Mouse (Mus musculus) heart, embryonic 15.5 days (tissue): Measurements from ENCODE around the gene Myo3b. TPM values are rescaled to one million over a fixed set of nuclear protein-coding genes. Genes with fewer than 3 reads are reported as not detected.
A peak's percentile ranks its signal among the peaks of the same experiment; 100 is the strongest.
"Not testable (repeated sequence)": the region's sequence is repeated elsewhere in the genome, so short reads cannot be mapped to it uniquely, and the experiment has no call there.

Experiments
- ATAC-seq: fragments of 200-750 bp; cut with Nextera tagmentation; replicated peaks from 2 replicates; pipeline ENCODE4 v1.8.0; 2017; ENCODE audit warnings: low read depth, moderate TSS enrichment; ENCODE audit not compliant: insufficient number of reproducible peaks, insufficient read depth, low FRiP score
- H3K27ac ChIP-seq: fragments of 300-500 bp; sonication (generic); 2 replicates; pipeline ENCODE4 v1.5.1; 2015; ENCODE audit warnings: mild to moderate bottlenecking, inconsistent platforms
- H3K27me3 ChIP-seq: fragments of 300-500 bp; sonication (generic); 2 replicates; pipeline ENCODE4 v1.6.1; 2015; ENCODE audit warnings: inconsistent platforms
- H3K36me3 ChIP-seq: fragments of 300-500 bp; sonication (generic); 2 replicates; pipeline ENCODE4 v1.6.1; 2015; ENCODE audit warnings: mild to moderate bottlenecking, inconsistent platforms
- H3K4me1 ChIP-seq: fragments of 300-500 bp; sonication (generic); replicated peaks from 2 replicates; pipeline ENCODE4 v1.6.1; 2015; ENCODE audit warnings: inconsistent platforms
- H3K4me2 ChIP-seq: fragments of 300-500 bp; sonication (generic); 2 replicates; pipeline ENCODE4 v1.6.1; 2015; ENCODE audit warnings: inconsistent platforms, mild to moderate bottlenecking, moderate library complexity
- H3K4me3 ChIP-seq: fragments of 300-500 bp; sonication (generic); 2 replicates; pipeline ENCODE4 v1.5.1; 2015; ENCODE audit warnings: mild to moderate bottlenecking, inconsistent platforms
- H3K9ac ChIP-seq: fragments of 300-500 bp; sonication (generic); 2 replicates; pipeline ENCODE4 v1.6.1; 2015; ENCODE audit warnings: mild to moderate bottlenecking, inconsistent platforms
- H3K9me3 ChIP-seq: fragments of 300-500 bp; sonication (generic); replicated peaks from 2 replicates; pipeline ENCODE4 v1.6.1; 2016; ENCODE audit warnings: inconsistent platforms
- WGBS: fragments of 180-500 bp; shearing (Covaris S2); methylation state at CpG from one replicate; pipeline ENCODE4 v1.1.7; 2015; ENCODE audit warnings: mixed read lengths; 5-methylcytosine and 5-hydroxymethylcytosine counted together
- polyA plus RNA-seq: library from polyadenylated mRNA; unstranded; fragments of >200 nt; fragmentation: Nextera tagmentation; extraction: Ambion mirVana; gene quantifications from 2 replicates; pipeline ENCODE4 v1.2.1, GENCODE M21; 2015

Gene Myo3b
- polyA plus RNA-seq, result 0.23 and 0.25 TPM in 2 replicates

DNA sequence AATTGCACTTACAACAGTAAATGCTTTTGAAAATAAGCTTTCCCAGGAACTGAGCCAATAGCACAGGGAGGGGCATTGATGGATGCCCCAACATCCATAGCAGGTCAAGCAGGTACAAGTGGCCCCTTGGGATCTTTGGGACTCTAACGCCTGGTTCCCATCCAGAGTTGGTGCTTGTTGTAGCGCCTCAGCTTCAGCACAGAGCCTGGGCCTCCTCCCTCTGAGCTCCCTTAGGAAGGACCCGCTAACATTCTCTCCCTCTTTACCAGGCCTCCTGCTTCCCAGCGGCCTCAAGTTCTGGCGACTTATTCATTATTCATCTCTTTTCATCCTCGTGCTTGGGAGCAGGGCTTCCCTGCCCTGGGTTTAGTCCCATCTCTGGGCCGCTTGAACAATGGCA is at the start of gene Myo3b:
Myo3b (plus strand) TSS at position 375 of the 400 bp plus-strand sequence.
- 36% methylated on average over 7 of the region's 7 CpGs for WGBS
- 0 out of 2 replicates have a peak, but pooled peaks cover 3% of the 10 kb centered on the region for H3K27me3 ChIP-seq
- no peak for ATAC-seq

DNA sequence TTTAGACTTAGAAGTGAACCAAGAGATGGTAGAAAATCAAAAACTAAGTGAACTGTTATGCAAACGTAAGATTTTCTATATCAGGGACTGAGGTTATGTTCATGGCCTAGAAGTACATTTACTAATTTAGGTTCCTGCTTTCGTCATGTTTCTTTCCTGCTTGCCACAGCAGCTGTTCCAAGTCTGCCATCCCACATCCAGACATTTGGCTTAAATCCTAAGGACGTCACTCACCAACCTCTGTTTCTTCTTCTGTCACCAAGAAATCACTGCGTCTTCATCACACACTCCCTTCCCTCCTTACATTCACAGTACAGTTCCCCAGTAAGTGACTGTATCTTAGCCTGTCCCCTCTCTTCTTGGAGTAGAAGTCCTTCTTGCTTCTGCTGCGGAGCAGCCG is 49.7 kb upstream of the Myo3b start:
- Histone ChIP-seq H3K4me1 (no peaks in the 10 kb centered on the region), H3K36me3 (peaks cover 50% of the 10 kb centered on the region)

More for the DNA sequence above, at the start of gene Myo3b:
- Histone ChIP-seq H3K9me3 (no peaks in the 10 kb centered on the region), H3K27ac (no peak within 1 kb of the TSS), H3K9ac (no peak within 1 kb of the TSS), H3K4me2 (no peak within 1 kb of the TSS), H3K4me1 (no peaks in the 10 kb centered on the region), H3K4me3 (no peak within 1 kb of the TSS), H3K36me3 (no peaks in the 10 kb centered on the region)

DNA sequence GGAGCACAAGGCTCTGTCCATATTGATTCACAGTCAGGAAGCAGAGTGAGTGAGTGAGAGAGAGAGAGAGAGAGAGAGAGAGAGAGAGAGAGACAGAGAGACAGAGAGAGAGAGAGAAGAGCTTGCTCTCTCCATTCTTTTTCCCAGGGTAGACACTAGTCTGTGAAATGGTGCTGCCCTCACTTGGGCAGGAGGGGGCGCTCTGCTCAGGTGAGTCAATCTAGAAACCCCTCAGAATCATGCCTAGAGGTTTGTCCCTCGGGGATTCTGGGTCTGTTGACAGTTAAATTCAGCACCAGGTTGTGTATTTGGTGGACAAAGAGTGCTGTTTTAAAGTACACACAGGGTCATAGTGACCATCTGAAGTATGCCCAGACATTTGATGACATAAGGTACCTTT is 48.3 kb upstream of the Myo3b start:
- H3K9ac ChIP-seq, result no peak overlapping the region
- 48% methylated on average over 2 of the region's 2 CpGs for WGBS
- H3K27ac ChIP-seq, result no peak overlapping the region
- no peaks in the 10 kb centered on the region for H3K9me3 ChIP-seq
- no peak for ATAC-seq
- no peak overlapping the region for H3K4me2 ChIP-seq
- no peak overlapping the region for H3K4me3 ChIP-seq
- H3K27me3 ChIP-seq, result no peaks in the 10 kb centered on the region
- peaks cover 42% of the 10 kb centered on the region for H3K36me3 ChIP-seq
- H3K4me1 ChIP-seq, result no peaks in the 10 kb centered on the region

More for the DNA sequence above, 49.7 kb upstream of the Myo3b start:
- no peak for ATAC-seq
- no peak overlapping the region for H3K9ac ChIP-seq
- H3K4me2 ChIP-seq, result no peak overlapping the region
- no peak overlapping the region for H3K27ac ChIP-seq
- no peaks in the 10 kb centered on the region for H3K9me3 ChIP-seq
- 89% methylated on average over 6 of the region's 6 CpGs for WGBS
- no peak overlapping the region for H3K4me3 ChIP-seq
- no peaks in the 10 kb centered on the region for H3K27me3 ChIP-seq

DNA sequence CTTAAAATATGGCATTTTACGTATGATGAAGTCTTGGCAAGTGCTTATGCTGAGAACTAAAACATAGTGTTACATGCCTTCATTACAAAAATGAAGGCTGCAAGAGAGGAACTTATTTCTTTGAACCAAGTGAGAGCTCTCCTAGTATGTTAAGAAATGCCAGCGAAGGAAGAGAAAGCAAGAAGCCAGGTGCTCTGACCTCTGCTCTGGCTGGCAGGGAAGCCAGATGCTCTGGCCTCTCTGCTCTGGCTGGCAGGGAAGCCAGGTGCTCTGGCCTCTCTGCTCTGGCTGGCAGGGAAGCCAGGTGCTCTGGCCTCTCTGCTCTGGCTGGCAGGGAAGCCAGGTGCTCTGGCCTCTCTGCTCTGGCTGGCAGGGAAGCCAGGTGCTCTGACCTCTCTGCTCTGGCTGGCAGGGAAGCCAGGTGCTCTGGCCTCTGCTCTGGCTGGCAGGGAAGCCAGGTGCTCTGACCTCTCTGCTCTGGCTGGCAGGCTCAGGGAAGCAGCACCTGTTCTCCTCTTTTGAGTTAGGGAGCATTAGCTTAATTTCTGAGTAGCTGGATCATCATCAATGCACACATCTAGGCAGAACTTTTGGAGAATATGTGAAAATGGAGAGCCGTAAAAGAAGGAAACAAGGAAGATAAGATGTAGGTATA is 44.7 kb upstream of the Myo3b start:
- H3K27ac ChIP-seq, H3K4me3 ChIP-seq, H3K4me1 ChIP-seq, H3K9me3 ChIP-seq, H3K27me3 ChIP-seq, ATAC-seq, H3K9ac ChIP-seq, H3K4me2 ChIP-seq: not testable (repeated sequence)
- peaks cover 36% of the 10 kb centered on the region for H3K36me3 ChIP-seq
- 77% methylated on average over 3 of the region's 3 CpGs for WGBS

DNA sequence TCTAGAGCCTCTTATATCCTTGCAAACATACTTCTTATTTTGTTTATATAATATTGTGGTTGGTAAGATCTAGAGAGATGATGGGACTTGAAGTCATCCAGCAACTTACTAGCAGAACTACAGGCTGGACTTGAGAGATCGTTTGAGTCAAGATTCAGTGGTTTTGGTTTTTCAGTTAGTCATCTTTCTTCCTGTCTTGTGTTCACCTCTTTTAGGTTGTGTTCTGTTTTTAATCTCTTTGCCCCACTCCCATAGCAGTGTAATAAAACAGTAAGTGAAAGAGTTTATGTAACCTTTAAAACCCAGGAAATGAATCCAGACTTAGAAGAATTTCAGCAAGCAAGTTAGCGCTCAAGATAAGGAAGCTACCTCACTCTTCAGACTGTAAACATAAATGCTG is 44.1 kb upstream of the Myo3b start:
- Histone ChIP-seq H3K27ac (no peak overlapping the region), H3K9ac (no peak overlapping the region), H3K4me1 (no peaks in the 10 kb centered on the region), H3K36me3 (peaks cover 30% of the 10 kb centered on the region), H3K27me3 (no peaks in the 10 kb centered on the region), H3K4me2 (no peak overlapping the region), H3K4me3 (no peak overlapping the region), H3K9me3 (no peaks in the 10 kb centered on the region)
- no peak for ATAC-seq
- WGBS, result 63% methylated on average over 2 of the region's 2 CpGs

DNA sequence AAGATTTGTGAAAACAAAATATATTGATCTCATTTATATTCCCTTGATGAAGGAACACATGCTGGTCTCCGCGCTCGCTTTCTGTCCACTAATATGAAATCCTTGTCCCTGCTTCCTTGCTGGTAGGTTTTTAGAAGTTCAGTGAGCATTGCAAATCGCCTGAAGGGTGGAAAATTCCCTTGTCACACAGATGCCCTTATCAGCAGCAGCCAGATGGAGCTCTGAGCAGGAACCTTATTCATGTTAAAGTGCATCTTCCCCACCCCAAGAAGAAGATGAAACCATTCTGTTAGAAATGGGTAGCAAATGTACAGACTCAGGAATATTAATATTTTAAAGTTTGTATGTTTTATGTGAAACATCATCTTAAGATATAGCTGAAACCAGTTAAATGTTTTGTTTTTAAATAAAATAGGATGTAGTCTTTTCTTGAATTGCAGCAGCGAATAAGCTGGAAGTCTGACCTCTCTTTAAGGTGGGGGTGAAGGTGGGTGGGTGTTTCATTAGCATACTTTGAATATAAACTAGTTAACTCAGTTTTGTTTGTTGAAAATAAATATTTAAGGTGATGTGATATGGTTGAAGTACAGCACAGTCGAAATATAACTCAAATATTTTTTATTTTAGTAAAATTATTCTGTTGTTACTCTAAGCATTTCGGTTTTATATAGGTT is 39.7 kb upstream of the Myo3b start:
- Histone ChIP-seq H3K4me3 (no peak overlapping the region), H3K9ac (no peak overlapping the region), H3K4me2 (no peak overlapping the region), H3K27ac (no peak overlapping the region), H3K4me1 (no peaks in the 10 kb centered on the region), H3K36me3 (peaks cover 31% of the 10 kb centered on the region), H3K27me3 (no peaks in the 10 kb centered on the region), H3K9me3 (no peaks in the 10 kb centered on the region)
- 84% methylated on average over 7 of the region's 7 CpGs for WGBS
- no peak for ATAC-seq

DNA sequence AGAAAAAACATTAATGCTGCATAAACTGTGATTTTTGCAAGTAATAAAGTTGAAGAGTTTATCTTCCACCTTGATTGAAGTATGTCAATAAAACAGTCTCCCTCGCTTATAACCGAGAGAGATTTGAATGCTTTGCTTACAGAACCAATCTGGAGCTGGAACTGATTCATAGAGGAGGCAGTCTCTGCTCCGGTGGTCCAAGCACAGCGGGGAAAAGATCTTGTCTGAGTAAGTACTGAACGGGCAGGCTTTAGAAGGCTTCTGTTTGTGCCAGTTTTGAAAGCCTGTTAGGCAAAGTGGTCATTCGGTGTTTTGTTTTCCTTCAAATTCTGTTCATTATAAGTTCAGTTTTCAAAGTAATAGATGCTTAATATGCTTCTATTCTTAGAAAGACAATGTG is 38.6 kb upstream of the Myo3b start:
- H3K27me3 ChIP-seq, result no peaks in the 10 kb centered on the region
- peaks cover 29% of the 10 kb centered on the region for H3K36me3 ChIP-seq
- H3K4me2 ChIP-seq, result no peak overlapping the region
- H3K4me1 ChIP-seq, result no peaks in the 10 kb centered on the region
- H3K4me3 ChIP-seq, result no peak overlapping the region
- no peak for ATAC-seq
- WGBS, result 92% methylated on average over 6 of the region's 6 CpGs
- no peak overlapping the region for H3K9ac ChIP-seq
- H3K9me3 ChIP-seq, result no peaks in the 10 kb centered on the region
- no peak overlapping the region for H3K27ac ChIP-seq

DNA sequence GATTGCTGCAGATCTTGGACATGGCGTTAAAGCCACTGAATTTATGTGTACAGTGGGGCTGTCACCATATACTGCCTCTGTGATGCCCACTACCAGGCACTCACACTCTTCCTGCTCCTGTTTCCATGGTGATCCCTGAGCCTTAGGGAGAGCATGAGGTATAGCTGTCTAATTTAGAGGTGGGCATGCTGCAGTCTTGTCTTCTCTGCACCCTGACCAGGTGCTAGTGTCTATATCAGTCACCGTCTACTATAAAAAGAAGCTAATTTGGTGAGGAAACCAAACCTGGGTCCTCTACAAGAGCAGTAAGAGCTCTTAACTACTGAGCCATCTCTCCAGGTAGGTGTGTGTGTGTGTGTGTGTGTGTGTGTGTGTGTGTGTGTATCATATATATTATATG is 32.4 kb upstream of the Myo3b start:
- H3K9me3 ChIP-seq, result no peaks in the 10 kb centered on the region
- H3K36me3 ChIP-seq, result peaks cover 23% of the 10 kb centered on the region
- WGBS, result 96% methylated on average over 2 of the region's 2 CpGs
- no peak overlapping the region for H3K9ac ChIP-seq
- no peaks in the 10 kb centered on the region for H3K27me3 ChIP-seq
- no peaks in the 10 kb centered on the region for H3K4me1 ChIP-seq
- no peak overlapping the region for H3K27ac ChIP-seq
- no peak for ATAC-seq
- no peak overlapping the region for H3K4me2 ChIP-seq
- no peak overlapping the region for H3K4me3 ChIP-seq

DNA sequence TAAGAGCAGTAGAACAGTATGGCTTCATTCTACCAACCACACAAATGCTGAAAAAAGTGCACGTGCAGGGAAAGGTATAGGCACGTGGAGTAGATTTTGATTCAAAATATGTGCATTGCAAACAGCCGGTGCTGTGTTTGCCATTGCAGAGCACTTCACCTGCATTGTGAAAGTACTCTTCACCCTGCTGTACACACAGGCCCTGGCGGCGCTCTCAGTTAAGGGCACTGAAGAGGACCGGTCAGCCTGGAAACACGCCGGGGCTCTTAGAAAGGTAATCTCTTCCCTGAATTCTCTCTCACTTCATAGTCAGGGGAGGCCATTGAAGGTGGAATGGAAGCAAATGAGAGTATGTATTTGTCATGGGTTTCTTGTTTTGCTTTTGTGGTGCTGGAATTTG is 26.0 kb upstream of the Myo3b start:
- Histone ChIP-seq H3K27ac (no peak overlapping the region), H3K36me3 (peaks cover 32% of the 10 kb centered on the region), H3K9me3 (no peaks in the 10 kb centered on the region), H3K4me1 (peaks cover 3% of the 10 kb centered on the region), H3K9ac (no peak overlapping the region), H3K27me3 (no peaks in the 10 kb centered on the region), H3K4me2 (no peak overlapping the region), H3K4me3 (no peak overlapping the region)
- no peak for ATAC-seq
- WGBS, result 93% methylated on average over 8 of the region's 8 CpGs

DNA sequence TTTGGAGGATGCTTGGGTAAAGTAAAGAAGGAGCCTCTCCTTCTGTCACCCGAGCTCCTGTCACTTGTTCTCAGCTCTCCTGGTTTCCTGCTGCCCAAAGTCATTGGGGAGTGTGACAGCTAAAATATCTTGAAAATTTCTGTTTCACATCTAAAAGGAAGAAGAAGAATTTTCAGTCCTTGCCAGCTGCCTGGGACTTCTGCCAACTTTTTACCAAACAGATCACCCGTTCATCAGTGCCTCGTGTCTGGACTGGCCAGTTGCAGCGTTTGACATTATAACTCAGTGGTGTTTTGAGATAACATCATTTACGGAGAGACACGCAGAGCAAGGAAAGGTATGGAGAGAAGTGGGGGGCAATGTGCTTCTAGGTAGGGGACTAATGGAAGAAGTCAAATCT is 20.7 kb upstream of the Myo3b start:
- 20% methylated on average over 6 of the region's 6 CpGs for WGBS
- peaks cover 43% of the 10 kb centered on the region for H3K36me3 ChIP-seq

DNA sequence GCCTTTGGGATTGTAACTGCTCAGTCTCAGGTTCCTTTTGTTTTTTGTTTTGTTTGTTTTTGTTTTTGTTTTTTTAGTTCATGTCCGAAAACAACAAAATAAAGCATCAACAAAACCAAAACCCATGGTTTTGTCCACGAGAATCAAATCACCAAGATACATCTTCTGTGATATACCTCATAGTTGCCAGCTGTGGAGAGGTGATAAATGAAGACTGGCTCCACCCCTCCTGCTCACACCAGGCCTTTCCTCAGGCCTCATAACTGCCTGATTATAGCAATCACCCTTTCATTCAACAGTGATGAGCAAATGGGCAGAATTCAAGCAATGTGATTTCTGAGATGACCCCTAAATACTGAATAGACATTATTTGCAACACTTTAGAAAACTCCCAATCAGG is 14.5 kb upstream of the Myo3b start:
- WGBS, result 94% methylated on average over 2 of the region's 2 CpGs
- H3K4me3 ChIP-seq, result no peak overlapping the region
- no peak overlapping the region for H3K9ac ChIP-seq
- no peak overlapping the region for H3K4me2 ChIP-seq
- H3K27me3 ChIP-seq, result no peaks in the 10 kb centered on the region
- peaks cover 23% of the 10 kb centered on the region for H3K36me3 ChIP-seq
- ATAC-seq, result no peak
- H3K27ac ChIP-seq, result no peak overlapping the region
- 0 out of 2 replicates have a peak, but pooled peaks cover 3% of the 10 kb centered on the region for H3K9me3 ChIP-seq
- H3K4me1 ChIP-seq, result no peaks in the 10 kb centered on the region

More for the DNA sequence above, 20.7 kb upstream of the Myo3b start:
- H3K4me3 ChIP-seq, result no peak overlapping the region
- H3K27ac ChIP-seq, result peak overlapping the region; percentile 1; the same call in 1 of the 2 replicates
- peaks cover 8% of the 10 kb centered on the region for H3K4me1 ChIP-seq
- no peaks in the 10 kb centered on the region for H3K27me3 ChIP-seq
- H3K9me3 ChIP-seq, result no peaks in the 10 kb centered on the region
- no peak overlapping the region for H3K9ac ChIP-seq
- peak overlapping the region; percentile 7; the same call in 1 of the 2 replicates for H3K4me2 ChIP-seq
- no peak for ATAC-seq

DNA sequence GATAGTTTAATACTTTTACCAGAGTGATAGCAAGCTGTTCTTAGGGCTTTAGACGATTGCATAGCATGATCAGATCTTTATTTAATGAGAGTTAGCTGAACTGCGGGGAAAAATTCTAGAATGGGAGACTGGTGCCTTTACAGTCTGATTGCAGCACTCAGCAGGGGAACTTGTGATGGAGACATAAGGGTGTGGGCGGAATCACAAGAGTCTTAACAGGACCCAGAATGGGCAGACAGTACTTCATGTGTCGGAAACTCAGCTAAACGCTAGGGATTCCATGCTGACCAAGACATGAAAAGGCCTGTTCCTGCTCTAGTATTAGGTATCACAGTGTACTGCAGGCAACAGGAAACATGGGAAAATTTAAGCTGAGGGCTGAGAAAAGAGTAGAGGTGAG is 13.2 kb upstream of the Myo3b start:
- no peak overlapping the region for H3K9ac ChIP-seq
- H3K9me3 ChIP-seq, result 0 out of 2 replicates have a peak, but pooled peaks cover 3% of the 10 kb centered on the region
- no peaks in the 10 kb centered on the region for H3K27me3 ChIP-seq
- no peak overlapping the region for H3K27ac ChIP-seq
- no peak overlapping the region for H3K4me3 ChIP-seq
- H3K36me3 ChIP-seq, result peaks cover 18% of the 10 kb centered on the region
- no peak for ATAC-seq
- 90% methylated on average over 5 of the region's 5 CpGs for WGBS
- no peak overlapping the region for H3K4me2 ChIP-seq
- H3K4me1 ChIP-seq, result no peaks in the 10 kb centered on the region
